Mouse (Mus musculus) C2C12 (cell line): ENCODE measurements around the gene Eya2.

Source experiments
- CTCF ChIP-seq: IDR thresholded peaks from one replicate; pipeline ENCODE4 v1.5.1; 2011; ENCODE audit not compliant: control insufficient read depth, insufficient read depth, insufficient read length
- FOSL1 ChIP-seq: IDR thresholded peaks from one replicate; pipeline ENCODE4 v1.8.0; 2011; ENCODE audit warnings: mild to moderate bottlenecking, low read length; ENCODE audit not compliant: poor library complexity, insufficient read depth, severe bottlenecking
- MAX ChIP-seq: IDR thresholded peaks from one replicate; pipeline ENCODE4 v1.6.1; 2011; ENCODE audit warnings: mild to moderate bottlenecking, control low read depth
- USF1 ChIP-seq: IDR thresholded peaks from one replicate; pipeline ENCODE4 v1.6.1; 2011; ENCODE audit warnings: low read depth, mild to moderate bottlenecking, control low read depth, moderate library complexity

DNA sequence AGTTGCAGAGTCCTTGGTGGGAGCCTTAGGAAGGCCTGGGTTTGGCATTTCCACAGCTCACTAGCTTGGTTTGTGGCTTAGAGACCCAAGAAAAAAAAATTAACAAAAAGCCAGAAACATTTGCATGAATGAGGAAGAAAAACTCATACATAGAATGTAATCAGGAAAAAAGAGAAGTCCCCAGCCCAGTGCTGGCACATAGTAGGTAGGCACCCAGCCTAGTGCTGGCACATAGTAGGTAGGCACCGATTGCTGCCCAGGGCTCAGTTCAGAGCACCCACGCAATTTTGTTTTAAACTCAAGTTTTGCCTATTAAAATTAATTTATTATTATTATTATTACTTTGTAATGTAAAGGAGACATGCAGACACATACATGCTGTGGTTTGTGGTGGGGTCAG, 49.1 kb upstream of the Eya2 start:
- TF ChIP-seq CTCF (no peak), FOSL1 (no peak), USF1 (no peak), MAX (no peak)
